Mouse (Mus musculus): ENCODE measurements around the gene Morc3. TPM values are rescaled to one million over a fixed set of nuclear protein-coding genes. Genes with fewer than 3 reads are reported as not detected.

Morc3 gene
- total and polyA plus RNA-seq, 2 experiments from 2014 or later = 14.7 to 35.5 TPM

DNA sequence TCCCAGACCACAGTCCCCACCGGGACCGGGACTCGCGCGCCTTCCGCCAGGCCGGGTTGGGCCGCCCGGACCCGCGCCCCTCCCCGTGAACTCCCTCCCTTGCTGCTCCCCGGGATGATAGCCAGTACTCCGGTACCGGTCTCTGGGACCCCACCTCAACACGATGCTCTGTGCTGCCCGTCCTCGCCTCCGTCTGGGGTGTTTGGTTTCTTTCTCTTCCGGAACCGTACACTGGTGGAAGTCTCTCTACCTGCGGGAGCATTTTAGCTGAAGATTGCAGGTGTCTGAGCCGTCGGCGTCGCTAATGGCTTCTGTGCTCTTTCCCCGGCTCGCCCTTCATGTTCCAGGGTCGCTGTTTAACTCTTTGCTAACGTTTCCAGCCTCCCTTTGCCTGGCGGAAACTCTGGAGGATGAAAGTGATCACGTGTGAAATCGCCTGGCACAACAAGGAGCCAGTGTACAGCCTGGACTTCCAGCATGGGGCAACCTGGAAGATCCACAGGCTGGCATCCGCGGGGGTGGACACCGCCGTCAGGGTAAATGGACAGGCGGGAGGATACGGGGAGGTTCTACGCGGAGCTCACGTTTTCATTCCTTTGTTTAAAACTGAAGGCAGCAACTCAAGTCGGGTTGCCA is 52.3 kb downstream of the Morc3 start:
- DNase-seq (ENCODE audit: low spot score) (peak; percentile 10), ATAC-seq (ENCODE audit: insufficient read depth, low read depth) (peak; percentile 49)
- Histone ChIP-seq H3K4me1 (ENCODE audit: control insufficient read depth, insufficient read depth) (0 out of 2 replicates have a peak, but pooled peaks cover 4% of the 10 kb centered on the region), H3K36me3 (replicated peaks; ENCODE audit: control insufficient read depth, insufficient read depth, low read length) (peaks cover 6% of the 10 kb centered on the region; the same call in 1 of the 2 replicates), H3K4me3 (ENCODE audit: low read depth, low read length) (peak overlapping the region; percentile 85), H3K9me3 (replicated peaks; ENCODE audit: control insufficient read depth, low read length) (no peaks in the 10 kb centered on the region), H3K9ac (replicated peaks; ENCODE audit: low read depth, low read length) (peak overlapping the region; percentile 60), H3K4me2 (ENCODE audit: low read depth, low read length) (peak overlapping the region; percentile 97), H3K27ac (ENCODE audit: low read depth) (no peak overlapping the region), H3K27me3 (ENCODE audit: control insufficient read depth, insufficient read depth, low read length) (no peaks in the 10 kb centered on the region)
- WGBS = under 1% methylated on average over 43 of the region's 43 CpGs
- TF ChIP-seq EP300 (IDR thresholded peaks at IDR 0.05; ENCODE audit: low read depth) (no peak), CTCF (IDR thresholded peaks at IDR 0.05; ENCODE audit: low read depth) (no peak)

DNA sequence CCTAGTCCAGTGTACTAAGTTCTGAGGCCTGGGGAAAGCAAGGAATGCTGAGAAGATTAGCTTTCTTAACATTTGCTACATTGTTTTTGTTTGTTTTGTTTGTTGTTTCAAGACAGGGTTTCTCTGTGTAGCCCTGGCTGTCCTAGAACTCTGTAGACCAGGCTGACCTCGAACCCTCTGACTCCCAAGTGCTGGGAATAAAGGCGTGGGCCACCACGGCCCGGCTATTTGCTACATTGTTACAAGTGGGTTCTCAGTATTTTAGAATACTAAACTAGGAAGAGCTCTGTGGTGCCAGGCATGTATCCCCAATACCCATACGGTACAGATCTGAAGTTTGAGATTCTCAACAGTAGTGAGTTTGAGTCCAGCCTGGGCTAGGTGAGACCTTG is 52.8 kb downstream of the Morc3 start:
- Histone ChIP-seq H3K9ac (replicated peaks; ENCODE audit: low read depth, low read length) (no peak overlapping the region), H3K27me3 (ENCODE audit: control insufficient read depth, insufficient read depth, low read length) (no peaks in the 10 kb centered on the region), H3K4me1 (ENCODE audit: control insufficient read depth, insufficient read depth) (0 out of 2 replicates have a peak, but pooled peaks cover 4% of the 10 kb centered on the region), H3K36me3 (replicated peaks; ENCODE audit: control insufficient read depth, insufficient read depth, low read length) (peaks cover 6% of the 10 kb centered on the region; the same call in 1 of the 2 replicates), H3K27ac (ENCODE audit: low read depth) (no peak overlapping the region), H3K4me2 (ENCODE audit: low read depth, low read length) (peak overlapping the region; percentile 97), H3K9me3 (replicated peaks; ENCODE audit: control insufficient read depth, low read length) (no peaks in the 10 kb centered on the region), H3K4me3 (ENCODE audit: low read depth, low read length) (peak overlapping the region; percentile 85)
- 57% methylated on average over 5 of the region's 5 CpGs for WGBS
- TF ChIP-seq EP300 (IDR thresholded peaks at IDR 0.05; ENCODE audit: low read depth) (no peak), CTCF (IDR thresholded peaks at IDR 0.05; ENCODE audit: low read depth) (no peak)
- ATAC-seq (ENCODE audit: insufficient read depth, low read depth) (no peak), DNase-seq (ENCODE audit: low spot score) (no peak)

DNA sequence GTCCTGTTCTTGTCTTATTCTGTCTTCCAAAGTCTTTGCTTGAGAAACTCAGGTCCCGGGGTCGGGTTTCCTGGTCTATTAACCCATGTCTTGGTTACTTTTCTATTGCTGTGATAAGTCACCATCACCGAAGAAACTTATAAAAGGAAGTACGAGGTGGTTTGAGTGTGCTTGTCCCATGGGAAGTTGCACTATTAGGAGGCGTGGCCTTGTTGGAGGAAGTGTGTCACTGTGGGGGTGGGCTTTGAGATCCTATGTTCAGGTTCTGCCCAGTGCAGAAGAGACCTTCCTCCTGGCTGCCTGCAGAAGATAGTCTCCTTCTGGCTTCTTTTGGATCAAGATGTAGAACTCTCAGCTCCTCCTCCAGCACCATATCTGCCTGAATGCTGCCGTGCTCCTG is 56.6 kb downstream of the Morc3 start:
- H3K9me3 ChIP-seq (replicated peaks; ENCODE audit: control insufficient read depth, low read length) = no peaks in the 10 kb centered on the region
- H3K4me3 ChIP-seq (ENCODE audit: low read depth, low read length) = no peak overlapping the region
- H3K36me3 ChIP-seq (replicated peaks; ENCODE audit: control insufficient read depth, insufficient read depth, low read length) = peaks cover 18% of the 10 kb centered on the region; the same call in 1 of the 2 replicates
- DNase-seq (ENCODE audit: low spot score) (no peak), ATAC-seq (ENCODE audit: insufficient read depth, low read depth) (no peak)
- no peaks in the 10 kb centered on the region for H3K4me1 ChIP-seq (ENCODE audit: control insufficient read depth, insufficient read depth)
- no peaks in the 10 kb centered on the region for H3K27me3 ChIP-seq (ENCODE audit: control insufficient read depth, insufficient read depth, low read length)
- no peak overlapping the region for H3K9ac ChIP-seq (replicated peaks; ENCODE audit: low read depth, low read length)
- 83% methylated on average over 6 of the region's 6 CpGs for WGBS
- H3K4me2 ChIP-seq (ENCODE audit: low read depth, low read length) = no peak overlapping the region
- H3K27ac ChIP-seq (ENCODE audit: low read depth) = no peak overlapping the region
- TF ChIP-seq EP300 (IDR thresholded peaks at IDR 0.05; ENCODE audit: low read depth) = no peak
- no peak for TF ChIP-seq CTCF (IDR thresholded peaks at IDR 0.05; ENCODE audit: low read depth)

DNA sequence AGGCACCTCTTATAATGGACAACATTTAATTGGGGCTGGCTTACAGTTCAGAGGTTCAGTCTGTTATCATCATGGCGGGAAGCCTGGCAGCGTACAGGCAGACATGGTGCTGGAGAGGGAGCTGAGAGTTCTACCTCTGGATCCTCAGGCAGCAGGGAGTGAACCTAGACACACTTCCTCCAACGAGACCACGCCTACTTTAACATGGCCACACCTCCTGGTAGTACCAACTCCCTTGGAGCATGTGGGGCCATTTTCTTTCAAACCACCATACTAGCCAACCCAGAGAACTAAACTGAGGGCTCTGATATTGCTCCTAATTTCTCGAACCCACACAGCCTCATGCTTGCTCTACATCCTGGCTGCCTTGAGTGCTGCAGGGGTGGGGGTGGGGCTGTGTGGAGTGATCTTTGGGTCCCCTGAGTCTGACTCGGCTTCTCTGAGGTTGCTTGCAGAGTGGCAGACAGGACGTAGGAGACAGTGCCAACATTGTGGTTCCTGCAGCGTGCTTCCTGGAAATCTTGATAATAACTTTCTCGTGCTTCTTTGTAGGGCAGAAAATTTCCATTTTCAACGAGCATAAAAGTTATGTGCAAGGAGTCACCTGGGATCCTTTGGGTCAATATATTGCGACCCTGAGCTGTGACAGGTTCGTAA is 59.2 kb downstream of the Morc3 start:
- Histone ChIP-seq H3K36me3 (replicated peaks; ENCODE audit: control insufficient read depth, insufficient read depth, low read length) (peaks cover 18% of the 10 kb centered on the region; the same call in 1 of the 2 replicates), H3K9ac (replicated peaks; ENCODE audit: low read depth, low read length) (no peak overlapping the region), H3K27ac (ENCODE audit: low read depth) (no peak overlapping the region), H3K9me3 (replicated peaks; ENCODE audit: control insufficient read depth, low read length) (no peaks in the 10 kb centered on the region), H3K4me3 (ENCODE audit: low read depth, low read length) (no peak overlapping the region), H3K27me3 (ENCODE audit: control insufficient read depth, insufficient read depth, low read length) (no peaks in the 10 kb centered on the region), H3K4me2 (ENCODE audit: low read depth, low read length) (no peak overlapping the region), H3K4me1 (ENCODE audit: control insufficient read depth, insufficient read depth) (no peaks in the 10 kb centered on the region)
- WGBS = 70% methylated on average over 12 of the region's 12 CpGs
- DNase-seq (ENCODE audit: low spot score) (no peak), ATAC-seq (ENCODE audit: insufficient read depth, low read depth) (no peak)
- no peak for TF ChIP-seq CTCF (IDR thresholded peaks at IDR 0.05; ENCODE audit: low read depth)
- TF ChIP-seq EP300 (IDR thresholded peaks at IDR 0.05; ENCODE audit: low read depth) = no peak

DNA sequence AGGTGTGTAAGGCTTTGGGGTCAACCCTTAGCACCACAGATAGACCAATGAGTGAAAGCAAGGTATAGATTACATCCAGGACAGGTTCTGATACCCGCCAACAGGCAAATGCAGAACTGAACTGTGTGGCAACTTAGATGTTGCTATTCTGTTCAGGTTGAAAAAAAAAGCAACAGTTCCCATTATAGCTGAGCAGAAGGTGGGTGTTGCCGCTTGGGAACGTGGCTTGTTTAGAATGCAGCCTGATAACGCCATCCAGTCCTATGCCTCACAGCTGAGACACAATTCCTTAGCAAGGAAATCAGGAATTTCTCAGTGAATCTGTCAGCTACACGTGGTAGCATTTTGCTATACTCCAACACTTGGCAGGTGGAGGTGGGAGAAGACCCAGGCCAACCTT is 61.4 kb downstream of the Morc3 start:
- no peak for DNase-seq (ENCODE audit: low spot score)
- Histone ChIP-seq H3K4me3 (ENCODE audit: low read depth, low read length) (no peak overlapping the region), H3K4me1 (ENCODE audit: control insufficient read depth, insufficient read depth) (no peaks in the 10 kb centered on the region), H3K9me3 (replicated peaks; ENCODE audit: control insufficient read depth, low read length) (no peaks in the 10 kb centered on the region), H3K9ac (replicated peaks; ENCODE audit: low read depth, low read length) (no peak overlapping the region), H3K36me3 (replicated peaks; ENCODE audit: control insufficient read depth, insufficient read depth, low read length) (peaks cover 11% of the 10 kb centered on the region; the same call in 1 of the 2 replicates), H3K4me2 (ENCODE audit: low read depth, low read length) (no peak overlapping the region), H3K27me3 (ENCODE audit: control insufficient read depth, insufficient read depth, low read length) (no peaks in the 10 kb centered on the region), H3K27ac (ENCODE audit: low read depth) (no peak overlapping the region)
- ATAC-seq (ENCODE audit: insufficient read depth, low read depth) = no peak
- WGBS = 59% methylated on average over 5 of the region's 5 CpGs
- no peak for TF ChIP-seq EP300 (IDR thresholded peaks at IDR 0.05; ENCODE audit: low read depth)
- TF ChIP-seq CTCF (IDR thresholded peaks at IDR 0.05; ENCODE audit: low read depth) = no peak
